Mouse (Mus musculus) intestine, embryonic 14.5 days (tissue): ENCODE data around the gene Ttyh2. TPM values are rescaled to one million over a fixed set of nuclear protein-coding genes. Genes with fewer than 3 reads are reported as not detected.

ENCODE experiments used
- ATAC-seq: fragments of 200-750 bp; cut with Nextera tagmentation; replicated peaks from 2 replicates; pipeline ENCODE4 v1.8.0; 2017; ENCODE audit warnings: low read depth, moderate number of reproducible peaks, moderate TSS enrichment, moderate library complexity; ENCODE audit not compliant: low FRiP score, low TSS enrichment
- DNase-seq: peaks from one replicate; pipeline ENCODE4 v3.0.0-alpha.2; 2018; ENCODE audit warnings: low spot score
- H3K27ac ChIP-seq: fragments of 300-500 bp; sonication (generic); 2 replicates; pipeline ENCODE4 v1.5.1; 2014; ENCODE audit warnings: low read depth, mild to moderate bottlenecking, control low read depth
- H3K27me3 ChIP-seq: fragments of 300-500 bp; sonication (generic); replicated peaks from 2 replicates; pipeline ENCODE4 v1.6.1; 2014; ENCODE audit warnings: low read length, control low read depth; ENCODE audit not compliant: control insufficient read depth, insufficient read depth
- H3K36me3 ChIP-seq: fragments of 300-500 bp; sonication (generic); 2 replicates; pipeline ENCODE4 v1.6.1; 2014; ENCODE audit warnings: low read length, control low read depth; ENCODE audit not compliant: control insufficient read depth, insufficient read depth
- H3K4me1 ChIP-seq: fragments of 300-500 bp; sonication (generic); replicated peaks from 2 replicates; pipeline ENCODE4 v1.6.1; 2014; ENCODE audit warnings: low read length, control low read depth, mixed read lengths; ENCODE audit not compliant: control insufficient read depth, insufficient read depth
- H3K4me2 ChIP-seq: fragments of 300-500 bp; sonication (generic); 2 replicates; pipeline ENCODE4 v1.6.1; 2014; ENCODE audit warnings: low read length
- H3K4me3 ChIP-seq: fragments of 300-500 bp; sonication (generic); 2 replicates; pipeline ENCODE4 v1.5.1; 2014; ENCODE audit warnings: low read depth, low read length, control low read depth, mixed read lengths
- H3K9ac ChIP-seq: fragments of 300-500 bp; sonication (generic); 2 replicates; pipeline ENCODE4 v1.6.1; 2014; ENCODE audit warnings: mild to moderate bottlenecking, low read length
- H3K9me3 ChIP-seq: fragments of 300-500 bp; sonication (generic); 2 replicates; pipeline ENCODE4 v1.6.1; 2016; ENCODE audit warnings: low read length, control low read depth; ENCODE audit not compliant: control insufficient read depth
- WGBS: fragments of 180-500 bp; shearing (Covaris S2); extraction: QIAGEN DNeasy Blood & Tissue Kit; methylation state at CpG from one replicate; pipeline ENCODE4 v1.1.7; 2014; 5-methylcytosine and 5-hydroxymethylcytosine counted together
- polyA plus RNA-seq: library from polyadenylated mRNA; unstranded; fragments of >200 nt; fragmentation: Nextera tagmentation; extraction: Ambion mirVana; gene quantifications from 2 replicates; pipeline ENCODE4 v1.2.1, GENCODE M21; 2014

Gene Ttyh2
- polyA plus RNA-seq, 1 experiment from 2014 or later = 19.9 TPM

DNA sequence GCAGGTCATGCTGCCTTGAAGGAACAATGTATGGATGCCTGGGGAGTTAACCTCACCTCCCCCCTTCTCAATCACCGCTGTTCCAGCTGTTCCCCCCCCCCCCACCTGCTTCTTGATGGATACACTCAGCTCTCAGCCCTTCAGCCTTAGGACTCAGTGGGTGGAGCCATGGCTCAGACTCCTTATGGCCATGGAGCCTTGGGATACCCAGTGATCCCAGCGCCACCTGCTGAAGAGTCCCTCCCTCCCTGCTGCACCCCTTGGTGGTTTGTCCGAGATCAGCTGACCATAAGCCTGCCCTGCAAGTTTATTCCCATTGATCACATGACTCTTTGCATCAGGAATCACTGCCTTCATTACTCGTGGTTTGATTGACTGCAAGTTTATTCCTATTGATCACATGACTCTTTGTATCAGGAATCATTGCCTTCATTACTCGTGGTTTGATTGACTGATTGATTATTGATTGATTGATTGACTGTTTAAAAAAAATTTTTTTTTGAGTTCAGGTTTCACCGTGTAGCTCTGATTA lies 54.7 kb downstream of the Ttyh2 start:
- no peak overlapping the region for H3K4me3 ChIP-seq
- no peak for DNase-seq
- H3K4me2 ChIP-seq = no peak overlapping the region
- H3K27me3 ChIP-seq = no peaks in the 10 kb centered on the region
- H3K27ac ChIP-seq = no peak overlapping the region
- no peak for ATAC-seq
- H3K4me1 ChIP-seq = no peaks in the 10 kb centered on the region; the same call in 1 of the 2 replicates
- no peaks in the 10 kb centered on the region for H3K36me3 ChIP-seq
- 40% methylated on average over 6 of the region's 6 CpGs for WGBS
- no peaks in the 10 kb centered on the region for H3K9me3 ChIP-seq
- H3K9ac ChIP-seq = no peak overlapping the region

DNA sequence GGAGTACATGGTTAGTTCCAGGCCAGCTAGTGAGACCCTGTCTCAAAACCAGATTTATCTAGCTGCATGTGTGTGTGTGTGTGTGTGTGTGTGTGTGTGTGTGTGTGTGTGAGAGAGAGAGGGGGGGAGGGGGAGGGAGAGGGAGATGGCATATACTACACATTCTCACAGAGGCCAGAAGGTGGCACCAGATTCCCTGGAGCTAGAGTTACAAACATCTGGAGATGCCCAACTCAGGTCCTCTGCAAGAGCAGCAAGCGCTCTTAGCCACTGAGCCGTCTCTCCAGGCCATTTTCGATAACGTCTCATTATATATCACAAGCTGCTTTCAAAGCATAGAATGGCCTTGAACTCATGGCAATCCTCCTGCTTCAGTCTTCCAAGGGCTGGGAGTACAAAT lies 56.5 kb downstream of the Ttyh2 start:
- Histone ChIP-seq H3K4me1 (no peaks in the 10 kb centered on the region; the same call in 1 of the 2 replicates), H3K9ac (no peak overlapping the region), H3K4me3 (no peak overlapping the region), H3K4me2 (no peak overlapping the region), H3K36me3 (no peaks in the 10 kb centered on the region), H3K27me3 (no peaks in the 10 kb centered on the region), H3K9me3 (no peaks in the 10 kb centered on the region), H3K27ac (no peak overlapping the region)
- DNase-seq = no peak
- ATAC-seq = no peak
- WGBS = 71% methylated on average over 4 of the region's 4 CpGs

DNA sequence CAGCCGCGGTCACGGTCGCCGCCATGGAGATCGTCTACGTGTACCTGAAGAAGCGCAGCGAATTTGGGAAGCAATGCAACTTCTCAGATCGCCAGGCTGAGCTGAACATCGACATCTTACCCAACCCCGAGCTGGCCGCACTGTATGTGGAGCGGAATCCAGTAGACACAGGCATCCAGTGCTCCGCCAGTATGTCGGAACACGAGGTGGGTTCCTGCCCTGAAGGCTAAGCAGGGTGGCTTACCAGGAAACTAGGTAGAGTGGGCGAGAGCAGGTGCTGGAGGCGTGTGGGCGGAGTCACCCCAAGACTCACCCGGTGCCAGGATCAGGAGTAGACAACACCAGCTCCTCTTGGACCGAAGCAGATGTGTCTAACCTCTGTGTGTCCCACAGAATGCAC lies 57.7 kb downstream of the Ttyh2 start:
- WGBS = 76% methylated on average over 22 of the region's 22 CpGs
- Histone ChIP-seq H3K27me3 (no peaks in the 10 kb centered on the region), H3K4me2 (no peak overlapping the region), H3K27ac (no peak overlapping the region), H3K9me3 (no peaks in the 10 kb centered on the region), H3K4me3 (no peak overlapping the region), H3K36me3 (no peaks in the 10 kb centered on the region), H3K4me1 (no peaks in the 10 kb centered on the region), H3K9ac (no peak overlapping the region)
- DNase-seq (no peak), ATAC-seq (no peak)

DNA sequence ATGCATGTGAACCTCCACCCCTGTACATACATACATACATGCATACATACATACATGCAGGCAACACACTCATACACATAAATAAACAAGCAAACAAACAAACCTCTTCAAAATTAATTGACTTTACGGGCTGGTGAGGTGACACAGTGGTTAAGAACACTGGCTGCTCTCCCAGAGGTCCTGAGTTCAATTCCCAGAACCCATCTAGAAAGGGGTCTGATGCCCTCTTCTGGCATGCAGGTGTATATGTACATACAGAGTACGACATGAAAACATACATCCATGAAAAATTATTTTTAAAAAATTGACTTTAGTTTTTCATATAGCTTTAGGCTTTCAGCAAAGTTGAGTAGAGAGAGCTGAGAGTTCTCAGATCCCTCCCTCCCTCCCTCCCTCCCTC lies 60.9 kb downstream of the Ttyh2 start:
- Histone ChIP-seq H3K4me3 (no peak overlapping the region), H3K4me1 (no peaks in the 10 kb centered on the region), H3K36me3 (no peaks in the 10 kb centered on the region), H3K27ac (no peak overlapping the region), H3K9ac (no peak overlapping the region), H3K4me2 (no peak overlapping the region), H3K9me3 (no peaks in the 10 kb centered on the region), H3K27me3 (no peaks in the 10 kb centered on the region)
- 77% methylated on average over 2 of the region's 2 CpGs for WGBS
- no peak for ATAC-seq
- no peak for DNase-seq

DNA sequence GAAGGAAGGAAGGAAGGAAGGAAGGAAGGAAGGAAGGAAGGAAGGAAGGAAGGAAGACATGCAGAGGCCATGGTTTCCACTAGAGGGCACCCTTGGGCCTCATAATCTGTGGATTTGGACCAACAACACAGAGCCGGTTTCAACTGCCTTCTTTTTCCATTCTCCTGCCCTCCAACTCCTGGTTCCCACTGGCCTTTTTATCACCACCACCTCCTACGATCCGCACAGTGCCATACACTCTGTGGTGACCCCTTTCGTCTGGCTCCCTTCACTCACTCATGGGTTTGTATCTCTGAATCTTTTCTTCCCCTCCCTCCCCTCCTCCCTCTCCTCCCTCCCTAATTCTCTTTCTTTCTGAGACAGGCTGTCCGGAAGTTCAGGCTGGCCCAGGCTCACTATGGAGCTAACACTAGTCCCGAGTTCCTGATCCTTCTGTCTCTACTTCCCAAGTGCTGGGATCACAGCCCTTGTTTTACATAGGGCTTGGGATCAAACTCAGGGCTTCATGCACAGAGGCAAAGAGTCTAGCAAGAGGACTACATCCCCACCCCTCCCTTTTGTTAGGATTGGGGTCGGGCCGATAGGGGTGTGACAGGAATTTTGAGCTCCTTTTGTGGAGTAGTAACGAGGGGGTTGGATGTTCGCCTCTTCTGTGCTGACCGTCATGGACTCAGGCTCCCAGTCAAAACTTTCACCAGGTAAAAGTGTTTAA lies 61.8 kb downstream of the Ttyh2 start:
- Histone ChIP-seq H3K4me2 (no peak overlapping the region), H3K4me1 (no peaks in the 10 kb centered on the region), H3K9me3 (no peaks in the 10 kb centered on the region), H3K4me3 (no peak overlapping the region), H3K9ac (no peak overlapping the region), H3K27ac (no peak overlapping the region), H3K27me3 (no peaks in the 10 kb centered on the region), H3K36me3 (no peaks in the 10 kb centered on the region)
- 37% methylated on average over 11 of the region's 11 CpGs for WGBS
- peak; percentile 66 for DNase-seq
- 0 out of 2 replicates have a peak, but pooled peaks have one; percentile 69 for ATAC-seq

DNA sequence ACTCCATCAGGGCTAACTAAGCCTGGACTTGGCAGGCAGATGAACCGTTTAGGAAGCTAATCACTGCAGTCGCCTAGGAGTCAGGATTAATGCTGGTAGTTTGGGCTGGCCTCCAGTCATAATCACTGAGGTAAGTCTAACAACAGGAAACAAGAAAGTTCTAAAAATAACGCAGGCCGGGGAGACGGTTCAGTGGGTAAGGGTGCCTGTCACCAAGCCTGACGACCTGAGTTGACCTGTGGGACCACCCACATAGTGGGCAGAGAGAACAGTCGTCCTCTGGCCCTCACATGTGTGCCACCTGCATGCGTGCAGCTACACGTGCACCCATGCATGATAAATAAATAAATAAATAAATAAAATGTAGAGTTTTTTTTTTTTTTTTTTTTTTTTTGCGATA lies 65.4 kb downstream of the Ttyh2 start:
- Histone ChIP-seq H3K9ac (no peak overlapping the region), H3K4me1 (no peaks in the 10 kb centered on the region; the same call in 1 of the 2 replicates), H3K4me3 (no peak overlapping the region), H3K9me3 (no peaks in the 10 kb centered on the region), H3K4me2 (no peak overlapping the region), H3K27ac (no peak overlapping the region), H3K27me3 (no peaks in the 10 kb centered on the region), H3K36me3 (no peaks in the 10 kb centered on the region)
- ATAC-seq (no peak), DNase-seq (no peak)
- WGBS = 49% methylated on average over 10 of the region's 10 CpGs

DNA sequence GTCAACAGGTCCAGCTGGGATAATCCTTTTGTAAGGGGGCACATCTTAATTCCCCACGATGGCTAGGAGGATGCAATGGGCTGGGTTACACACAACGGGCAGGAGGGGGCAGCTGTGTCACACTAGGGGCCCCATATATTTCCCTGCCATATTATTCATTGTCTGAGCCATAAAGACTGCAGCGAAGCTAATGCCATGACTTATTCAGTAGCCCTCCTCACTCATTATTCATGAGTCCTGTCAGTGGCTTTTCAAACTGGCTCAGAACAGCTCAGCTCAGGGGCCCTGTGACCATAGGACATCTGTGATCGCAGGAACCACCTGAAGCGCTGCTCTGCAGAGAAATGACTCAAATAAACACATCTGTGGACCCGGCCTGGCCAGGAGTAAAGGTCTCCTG lies 66.2 kb downstream of the Ttyh2 start:
- Histone ChIP-seq H3K27me3 (no peaks in the 10 kb centered on the region), H3K9ac (no peak overlapping the region), H3K4me3 (no peak overlapping the region), H3K36me3 (no peaks in the 10 kb centered on the region), H3K27ac (no peak overlapping the region), H3K4me1 (no peaks in the 10 kb centered on the region; the same call in 1 of the 2 replicates), H3K4me2 (no peak overlapping the region), H3K9me3 (no peaks in the 10 kb centered on the region)
- DNase-seq = no peak
- ATAC-seq = no peak
- WGBS = 43% methylated on average over 6 of the region's 6 CpGs

DNA sequence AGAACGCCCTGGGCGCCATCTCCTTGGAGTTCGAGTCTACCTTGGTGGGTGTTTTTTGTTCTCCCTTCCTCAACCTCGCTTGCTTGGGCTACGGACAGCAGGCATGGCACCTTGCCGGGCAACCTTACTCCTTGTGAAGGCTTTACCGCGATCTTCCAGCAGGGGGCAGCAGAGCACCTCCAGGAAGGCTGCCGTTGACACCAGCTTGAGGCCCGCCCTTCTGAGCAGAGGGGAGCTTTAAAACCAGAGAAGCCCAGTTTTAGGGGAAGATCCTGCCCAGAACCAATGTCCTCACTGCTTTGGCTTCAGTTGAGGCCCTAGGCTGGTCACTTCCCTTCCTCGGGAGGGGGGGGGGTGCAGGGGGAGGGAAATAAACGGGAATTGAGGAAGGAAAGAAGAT lies 69.9 kb downstream of the Ttyh2 start:
- H3K4me3 ChIP-seq = no peak overlapping the region
- no peak overlapping the region for H3K9ac ChIP-seq
- no peaks in the 10 kb centered on the region for H3K36me3 ChIP-seq
- H3K9me3 ChIP-seq = no peaks in the 10 kb centered on the region
- ATAC-seq = no peak; the same call in 1 of the 2 replicates
- no peaks in the 10 kb centered on the region for H3K27me3 ChIP-seq
- peak overlapping the region; percentile 29; the same call in 1 of the 2 replicates for H3K4me2 ChIP-seq
- H3K27ac ChIP-seq = no peak overlapping the region
- no peaks in the 10 kb centered on the region; the same call in 1 of the 2 replicates for H3K4me1 ChIP-seq
- DNase-seq = peak; percentile 99
- 3% methylated on average over 12 of the region's 12 CpGs for WGBS
